Mouse (Mus musculus) brain, embryonic 14.5 days (tissue): ENCODE measurements at regions not wholly inside any gene's neighbourhood (a gene's known extent, or its start where the extent isn't known, plus 50 kb on each side); places are given as distances from the start of the nearest gene placed in this dataset.

Experiments used
- CTCF ChIP-seq: fragments of 200-500 bp; IDR thresholded peaks from 2 replicates; pipeline ENCODE4 v1.5.1; 2012; ENCODE audit warnings: inconsistent platforms, mild to moderate bottlenecking, moderate library complexity, borderline replicate concordance; ENCODE audit not compliant: insufficient read depth, insufficient read length; ENCODE audit errors: extremely low read depth
- POLR2A ChIP-seq: fragments of 200-500 bp; IDR thresholded peaks from 2 replicates; pipeline ENCODE4 v1.6.1; 2012; ENCODE audit warnings: mild to moderate bottlenecking, inconsistent platforms, borderline replicate concordance; ENCODE audit not compliant: poor library complexity, insufficient read depth, insufficient read length, severe bottlenecking; ENCODE audit errors: extremely low read depth

DNA sequence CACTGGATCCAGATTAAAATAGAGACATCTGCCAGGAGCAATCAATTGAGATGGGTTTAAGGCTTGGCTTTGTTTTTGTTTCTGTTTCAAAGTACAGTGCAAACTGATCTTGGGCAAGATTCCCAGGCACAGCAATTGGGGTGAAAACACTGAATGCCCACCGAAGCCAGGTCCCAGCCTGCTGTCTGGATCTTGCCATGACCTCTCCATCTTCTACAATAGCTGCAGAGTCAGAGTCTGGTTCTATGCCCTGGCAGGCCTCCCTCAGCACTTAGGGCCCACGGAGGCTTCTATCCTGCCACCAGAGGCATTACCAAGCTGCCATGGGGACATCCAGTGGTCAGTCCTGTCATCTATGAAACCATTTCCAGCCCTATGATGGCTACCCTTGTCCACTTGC is 498.6 kb upstream of the Mgmt start:
- no peak for TF ChIP-seq POLR2A
- TF ChIP-seq CTCF, result no peak
